Mouse (Mus musculus) stomach, postnatal 0 days (tissue): ENCODE data around the gene Ubr4. TPM values are rescaled to one million over a fixed set of nuclear protein-coding genes. Genes with fewer than 3 reads are reported as not detected.
"Not testable (repeated sequence)": the region's sequence is repeated elsewhere in the genome, so short reads cannot be mapped to it uniquely, and the experiment has no call there.

ENCODE experiments used
- ATAC-seq: fragments of 200-750 bp; cut with Nextera tagmentation; 2 replicates; pipeline ENCODE4 v1.8.0; 2017; ENCODE audit not compliant: low FRiP score, low TSS enrichment
- DNase-seq: peaks from one replicate; pipeline ENCODE4 v3.0.0-alpha.2; 2016; ENCODE audit warnings: low spot score
- H3K27ac ChIP-seq: fragments of 300-500 bp; sonication (generic); replicated peaks from 2 replicates; pipeline ENCODE4 v1.5.1; 2014; ENCODE audit warnings: mild to moderate bottlenecking, control low read depth
- H3K27me3 ChIP-seq: fragments of 300-500 bp; sonication (generic); 2 replicates; pipeline ENCODE4 v1.6.1; 2014; ENCODE audit warnings: low read length; ENCODE audit not compliant: control insufficient read depth, insufficient read depth
- H3K36me3 ChIP-seq: fragments of 300-500 bp; sonication (generic); 2 replicates; pipeline ENCODE4 v1.6.1; 2014; ENCODE audit warnings: low read length, mixed read lengths; ENCODE audit not compliant: control insufficient read depth, insufficient read depth
- H3K4me1 ChIP-seq: fragments of 300-500 bp; sonication (generic); replicated peaks from 2 replicates; pipeline ENCODE4 v1.6.1; 2014; ENCODE audit warnings: antibody characterized with exemption; ENCODE audit not compliant: control insufficient read depth, insufficient read depth
- H3K4me2 ChIP-seq: fragments of 300-500 bp; sonication (generic); replicated peaks from 2 replicates; pipeline ENCODE4 v1.6.1; 2014; ENCODE audit warnings: low read depth, mild to moderate bottlenecking, control low read depth, moderate library complexity
- H3K4me3 ChIP-seq: fragments of 300-500 bp; sonication (generic); 2 replicates; pipeline ENCODE4 v1.5.1; 2014; ENCODE audit warnings: low read depth, low read length, control low read depth
- H3K9ac ChIP-seq: fragments of 300-500 bp; sonication (generic); 2 replicates; pipeline ENCODE4 v1.6.1; 2014; ENCODE audit warnings: mild to moderate bottlenecking, low read length, control low read depth, mixed read lengths
- H3K9me3 ChIP-seq: fragments of 300-500 bp; sonication (generic); 2 replicates; pipeline ENCODE4 v1.6.1; 2016; ENCODE audit warnings: low read length; ENCODE audit not compliant: control insufficient read depth
- CTCF ChIP-seq: IDR thresholded peaks from 2 replicates; pipeline ENCODE4 v1.5.1; 2016; ENCODE audit warnings: antibody characterized with exemption, low read depth, mild to moderate bottlenecking, moderate library complexity
- EP300 ChIP-seq: optimal IDR thresholded peaks from 2 replicates; pipeline ENCODE3; 2016; ENCODE audit warnings: antibody characterized with exemption
- WGBS: fragments of 180-500 bp; shearing (Covaris S2); extraction: QIAGEN DNeasy Blood & Tissue Kit; methylation state at CpG from one replicate; pipeline ENCODE4 v1.1.7; 2014; 5-methylcytosine and 5-hydroxymethylcytosine counted together
- polyA plus RNA-seq: library from polyadenylated mRNA; unstranded; fragments of >200 nt; fragmentation: Nextera tagmentation; extraction: Ambion mirVana; gene quantifications from 2 replicates; pipeline ENCODE4 v1.2.1, GENCODE M21; 2015

Ubr4 gene
- polyA plus RNA-seq, 1 experiment from 2014 or later: 32.8 TPM

DNA sequence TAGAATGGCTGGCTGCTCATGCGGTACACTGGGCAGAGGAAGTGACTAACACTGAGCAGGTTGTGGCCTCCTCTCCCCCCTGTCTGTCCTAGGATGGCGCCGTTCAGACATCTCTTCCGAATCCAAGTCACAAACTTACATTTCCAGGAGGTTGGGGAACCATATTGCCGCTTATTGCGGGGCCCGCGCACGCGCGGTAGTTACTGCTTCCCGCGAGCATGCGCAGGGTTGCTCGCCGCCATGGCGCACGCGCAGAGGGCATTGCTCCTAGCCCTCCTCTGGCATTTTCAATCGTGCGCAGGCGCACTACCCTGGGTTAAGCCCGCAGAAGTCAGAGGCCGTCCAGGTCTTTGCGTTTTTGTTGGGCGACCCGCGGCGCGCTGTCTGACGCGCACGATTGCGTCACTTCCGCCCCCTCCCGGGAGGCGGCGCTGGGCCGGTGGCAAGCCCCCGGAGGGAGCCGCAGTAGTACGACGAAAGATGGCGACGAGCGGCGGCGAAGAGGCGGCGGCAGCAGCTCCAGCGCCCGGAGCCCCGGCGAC lies 27.9 kb downstream of the Ubr4 start:
- TF ChIP-seq EP300 (no peak), CTCF (peak; percentile 2; the same call in 1 of the 2 replicates)
- no peaks in the 10 kb centered on the region for H3K27me3 ChIP-seq
- peak; percentile 96 for ATAC-seq
- H3K9ac ChIP-seq: peak overlapping the region; percentile 88
- H3K4me1 ChIP-seq: 0 out of 2 replicates have a peak, but pooled peaks cover 2% of the 10 kb centered on the region
- peaks cover 3% of the 10 kb centered on the region for H3K36me3 ChIP-seq
- peak overlapping the region; percentile 90 for H3K4me2 ChIP-seq
- peak overlapping the region; percentile 91 for H3K27ac ChIP-seq
- WGBS: under 1% methylated on average over 54 of the region's 54 CpGs
- peak overlapping the region; percentile 90 for H3K4me3 ChIP-seq
- no peaks in the 10 kb centered on the region for H3K9me3 ChIP-seq
- DNase-seq: peak; percentile 99

DNA sequence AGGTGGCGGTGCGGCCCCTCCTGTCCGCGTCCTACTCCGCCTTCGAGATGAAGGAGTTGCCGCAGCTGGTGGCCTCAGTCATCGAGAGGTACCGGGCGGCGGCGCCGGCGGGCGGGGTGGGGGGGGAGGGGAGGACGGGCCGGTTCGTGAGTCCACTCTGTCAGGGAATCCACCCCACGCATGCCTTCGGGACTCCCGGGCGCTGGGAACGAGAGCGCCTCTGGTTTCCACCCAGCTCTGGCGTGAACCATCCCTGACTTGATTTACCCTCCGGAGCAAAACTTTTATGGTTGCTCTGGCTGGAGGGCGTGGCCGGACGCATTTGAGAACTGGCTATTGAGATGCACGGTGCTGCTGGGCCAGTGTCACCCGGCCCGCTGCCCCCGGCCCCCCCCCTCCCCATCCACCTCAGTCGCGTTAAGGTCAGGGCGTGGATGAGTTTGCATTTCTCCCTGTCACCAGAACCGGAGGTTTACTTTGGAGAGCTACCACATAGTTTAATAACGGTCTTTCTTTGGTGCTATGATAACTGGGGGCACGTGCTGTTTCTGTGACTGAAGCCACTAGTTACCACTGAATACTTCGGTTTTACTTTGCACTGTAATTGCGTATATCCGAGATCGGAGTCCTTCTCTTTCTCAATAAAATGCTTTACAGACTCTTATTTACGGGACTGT lies 28.5 kb downstream of the Ubr4 start:
- H3K27ac ChIP-seq: peak overlapping the region; percentile 91
- WGBS: 2% methylated on average over 31 of the region's 44 CpGs
- H3K4me3 ChIP-seq: peak overlapping the region; percentile 90
- peak overlapping the region; percentile 88 for H3K9ac ChIP-seq
- DNase-seq (no peak), ATAC-seq (peak; percentile 63; the same call in 1 of the 2 replicates)
- no peak for TF ChIP-seq CTCF
- TF ChIP-seq EP300: no peak
- no peaks in the 10 kb centered on the region for H3K27me3 ChIP-seq
- H3K9me3 ChIP-seq: no peaks in the 10 kb centered on the region
- H3K4me1 ChIP-seq: 0 out of 2 replicates have a peak, but pooled peaks cover 2% of the 10 kb centered on the region
- peak overlapping the region; percentile 82 for H3K4me2 ChIP-seq
- no peaks in the 10 kb centered on the region for H3K36me3 ChIP-seq

DNA sequence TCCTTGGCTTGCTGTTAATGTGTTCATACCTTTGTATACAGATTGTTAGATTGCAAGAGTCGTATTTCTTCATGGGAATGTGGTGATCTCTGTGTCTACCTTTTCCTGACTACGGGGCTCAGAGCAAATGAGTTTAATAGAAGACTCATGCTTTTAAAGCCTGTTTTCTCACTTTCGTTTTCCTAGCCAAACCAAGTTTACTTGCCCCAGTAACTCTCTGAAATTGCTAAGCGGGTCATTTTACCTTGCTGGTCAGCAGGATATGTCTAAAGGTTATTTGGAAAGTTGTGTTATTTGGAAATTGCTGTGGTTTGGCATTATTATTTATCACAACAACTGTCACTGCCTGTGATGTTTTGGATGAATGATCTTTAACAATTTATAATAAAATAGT lies 29.0 kb downstream of the Ubr4 start:
- Histone ChIP-seq H3K27me3 (no peaks in the 10 kb centered on the region), H3K4me1 (0 out of 2 replicates have a peak, but pooled peaks cover 4% of the 10 kb centered on the region), H3K27ac (no peak overlapping the region), H3K4me3 (peak overlapping the region; percentile 90), H3K9ac (peak overlapping the region; percentile 88), H3K36me3 (no peaks in the 10 kb centered on the region), H3K9me3 (no peaks in the 10 kb centered on the region), H3K4me2 (peak overlapping the region; percentile 82)
- ATAC-seq (no peak), DNase-seq (no peak)
- TF ChIP-seq EP300 (no peak), CTCF (no peak)
- WGBS: 36% methylated on average over 4 of the region's 4 CpGs

DNA sequence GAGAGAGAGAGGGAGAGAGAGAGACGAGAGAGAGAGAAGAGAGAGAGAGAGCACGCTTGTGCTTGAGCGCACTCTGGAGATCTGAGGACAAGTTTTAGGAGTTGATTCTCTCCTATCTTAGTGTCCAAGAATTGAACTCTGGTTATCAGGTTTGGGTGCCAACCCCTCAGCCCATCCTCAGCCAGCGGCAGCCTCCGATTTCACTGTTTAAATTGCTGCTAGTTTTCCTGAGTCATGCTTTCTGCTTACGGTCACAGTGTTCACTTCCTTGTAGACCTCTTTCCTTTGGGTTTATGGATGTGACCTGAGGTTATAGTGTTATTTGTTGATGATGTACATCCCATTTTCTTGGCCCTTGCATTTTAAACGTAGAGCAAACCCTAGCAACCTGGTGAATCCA lies 29.8 kb downstream of the Ubr4 start:
- Histone ChIP-seq H3K4me1 (0 out of 2 replicates have a peak, but pooled peaks cover 4% of the 10 kb centered on the region), H3K36me3 (no peaks in the 10 kb centered on the region), H3K9me3 (no peaks in the 10 kb centered on the region), H3K27ac (no peak overlapping the region), H3K4me2 (peak overlapping the region; percentile 82), H3K9ac (0 out of 2 replicates have a peak overlapping the region, but pooled peaks have one; percentile 31), H3K27me3 (no peaks in the 10 kb centered on the region), H3K4me3 (no peak overlapping the region)
- DNase-seq: no peak
- TF ChIP-seq CTCF (no peak), EP300 (no peak)
- WGBS: 46% methylated on average over 7 of the region's 7 CpGs
- ATAC-seq: no peak

DNA sequence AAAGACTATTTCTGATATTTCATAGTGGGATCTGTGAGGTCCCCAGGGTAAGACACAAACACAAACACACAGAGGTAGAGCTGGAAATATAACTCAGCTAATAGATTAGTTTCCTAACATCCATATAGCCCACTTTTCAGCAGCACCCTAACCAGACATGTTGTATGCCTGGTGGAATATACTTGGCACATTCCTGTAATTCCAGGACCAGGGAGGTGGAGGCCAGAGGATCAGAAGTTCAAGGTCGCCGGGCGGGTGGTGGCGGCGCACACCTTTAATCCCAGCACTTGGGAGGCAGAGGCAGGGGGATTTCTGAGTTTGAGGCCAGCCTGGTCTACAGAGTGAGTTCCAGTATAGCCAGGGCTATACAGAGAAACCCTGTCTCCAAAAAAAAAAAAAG lies 33.4 kb downstream of the Ubr4 start:
- not testable (repeated sequence) for H3K4me2 ChIP-seq, H3K9ac ChIP-seq, H3K4me1 ChIP-seq, H3K27ac ChIP-seq, H3K36me3 ChIP-seq, H3K4me3 ChIP-seq, ATAC-seq, H3K27me3 ChIP-seq, DNase-seq, H3K9me3 ChIP-seq
- 67% methylated on average over 5 of the region's 5 CpGs for WGBS

DNA sequence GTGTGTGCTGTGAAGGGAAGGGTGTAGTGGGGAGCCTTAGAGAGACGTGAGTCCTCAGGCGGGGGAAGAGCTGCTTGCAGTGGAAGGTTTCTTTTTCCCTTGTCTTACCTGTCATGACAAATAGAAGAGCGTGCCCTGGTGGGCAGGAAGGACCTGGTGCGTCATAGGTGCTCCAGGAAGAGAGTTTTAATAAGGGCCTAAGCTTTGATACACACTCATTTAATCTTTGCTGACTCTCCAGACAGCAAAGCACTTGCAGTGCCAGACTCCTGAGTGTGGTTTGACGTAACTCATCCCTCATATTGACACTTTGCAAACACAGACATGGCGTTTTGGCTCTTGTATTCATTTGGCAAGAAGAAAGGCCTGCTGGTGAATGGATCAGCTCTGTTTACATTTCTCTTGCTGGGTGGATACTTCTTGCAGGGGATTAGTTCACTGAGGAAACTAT lies 34.5 kb downstream of the Ubr4 start:
- peak; percentile 85 for TF ChIP-seq EP300
- peak; percentile 52 for TF ChIP-seq CTCF
- Histone ChIP-seq H3K4me1 (peaks cover 2% of the 10 kb centered on the region; the same call in 1 of the 2 replicates), H3K4me3 (no peak overlapping the region), H3K4me2 (peak overlapping the region; percentile 44), H3K9me3 (no peaks in the 10 kb centered on the region), H3K27ac (peak overlapping the region; percentile 83), H3K9ac (no peak overlapping the region), H3K36me3 (peaks cover 7% of the 10 kb centered on the region), H3K27me3 (no peaks in the 10 kb centered on the region)
- ATAC-seq: peak; percentile 93
- DNase-seq: peak; percentile 74
- 13% methylated on average over 6 of the region's 6 CpGs for WGBS
